Mouse (Mus musculus) kidney, embryonic 16.5 days (tissue): ENCODE results near the gene H2-DMb2. TPM values are rescaled to one million over a fixed set of nuclear protein-coding genes. Genes with fewer than 3 reads are reported as not detected.
A peak's percentile ranks its signal among the peaks of the same experiment; 100 is the strongest.

ENCODE experiments used
- ATAC-seq: fragments of 200-750 bp; cut with Nextera tagmentation; 2 replicates; pipeline ENCODE4 v1.8.0; 2017; ENCODE audit warnings: moderate TSS enrichment; ENCODE audit not compliant: low FRiP score, low TSS enrichment
- H3K27ac ChIP-seq: fragments of 300-500 bp; sonication (generic); 2 replicates; pipeline ENCODE4 v1.5.1; 2014; ENCODE audit warnings: low read length
- H3K27me3 ChIP-seq: fragments of 300-500 bp; sonication (generic); 2 replicates; pipeline ENCODE4 v1.6.1; 2014; ENCODE audit warnings: low read length, control low read depth, mixed read lengths; ENCODE audit not compliant: insufficient read depth
- H3K36me3 ChIP-seq: fragments of 300-500 bp; sonication (generic); 2 replicates; pipeline ENCODE4 v1.6.1; 2014; ENCODE audit warnings: low read length, control low read depth, mixed read lengths; ENCODE audit not compliant: insufficient read depth
- H3K4me1 ChIP-seq: fragments of 300-500 bp; sonication (generic); 2 replicates; pipeline ENCODE4 v1.6.1; 2014; ENCODE audit warnings: low read length, control low read depth, mixed read lengths; ENCODE audit not compliant: insufficient read depth
- H3K4me2 ChIP-seq: fragments of 300-500 bp; sonication (generic); replicated peaks from 2 replicates; pipeline ENCODE4 v1.6.1; 2014; ENCODE audit warnings: low read depth, low read length
- H3K4me3 ChIP-seq: fragments of 300-500 bp; sonication (generic); 2 replicates; pipeline ENCODE4 v1.5.1; 2014; ENCODE audit warnings: mild to moderate bottlenecking, low read length
- H3K9ac ChIP-seq: fragments of 300-500 bp; sonication (generic); replicated peaks from 2 replicates; pipeline ENCODE4 v1.6.1; 2014; ENCODE audit warnings: low read length
- H3K9me3 ChIP-seq: fragments of 300-500 bp; sonication (generic); 2 replicates; pipeline ENCODE4 v1.6.1; 2016; ENCODE audit warnings: low read length, control low read depth
- WGBS: fragments of 180-500 bp; shearing (Covaris S2); extraction: QIAGEN DNeasy Blood & Tissue Kit; methylation state at CpG from one replicate; pipeline ENCODE4 v1.1.7; 2014; 5-methylcytosine and 5-hydroxymethylcytosine counted together
- polyA plus RNA-seq: library from polyadenylated mRNA; unstranded; fragments of >200 nt; fragmentation: Nextera tagmentation; extraction: Ambion mirVana; gene quantifications from 2 replicates; pipeline ENCODE4 v1.2.1, GENCODE M21; 2015

H2-DMb2 gene
- polyA plus RNA-seq, 1 experiment from 2014 or later: 24.5 TPM

DNA sequence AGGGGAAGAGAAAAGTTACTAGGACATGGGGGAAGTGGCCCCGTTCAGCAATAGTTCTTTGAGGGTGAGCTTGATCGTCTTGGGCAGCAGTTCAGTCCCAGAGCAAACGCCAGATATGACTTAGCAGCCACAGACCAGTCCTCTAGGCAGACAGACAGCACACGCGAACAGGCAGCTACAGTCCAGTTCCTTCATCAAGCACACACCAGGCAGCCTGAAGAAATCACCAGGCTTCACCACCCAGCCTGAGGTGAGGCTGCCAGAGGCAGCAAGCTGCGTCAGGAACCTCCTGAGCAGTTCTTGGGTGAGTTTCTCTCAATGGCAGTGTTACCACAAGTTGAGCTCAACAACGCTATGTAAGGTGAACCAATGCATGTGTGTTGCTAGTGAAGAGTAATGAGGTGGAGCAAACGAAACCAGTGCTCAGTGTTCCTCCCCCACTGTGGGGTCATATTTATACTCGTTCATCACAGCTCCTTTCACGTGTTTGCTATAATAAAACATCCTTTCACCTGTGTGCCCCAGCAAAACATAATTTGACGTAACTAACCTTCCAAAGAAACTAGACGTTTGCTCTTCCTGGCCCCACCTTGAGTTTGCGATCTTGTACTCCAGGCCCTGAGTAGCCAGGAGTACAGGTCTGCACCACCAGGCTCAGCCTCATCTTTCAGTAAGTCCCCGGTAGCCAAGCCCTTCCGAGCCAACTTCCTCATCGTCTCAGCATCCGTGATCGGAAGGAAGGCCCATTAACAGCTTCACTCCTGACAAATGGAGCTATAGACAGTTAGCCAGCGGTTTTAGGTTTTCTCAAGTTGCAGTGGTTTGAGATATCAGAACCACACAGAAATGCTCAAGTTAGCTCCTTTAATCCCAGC, 12.8 kb upstream of the H2-DMb2 start:
- no peaks in the 10 kb centered on the region for H3K27me3 ChIP-seq
- WGBS: 45% methylated on average over 19 of the region's 19 CpGs
- no peak overlapping the region for H3K4me3 ChIP-seq
- H3K9ac ChIP-seq: no peak overlapping the region
- H3K4me2 ChIP-seq: no peak overlapping the region
- peaks cover 29% of the 10 kb centered on the region for H3K4me1 ChIP-seq
- ATAC-seq: no peak
- H3K36me3 ChIP-seq: no peaks in the 10 kb centered on the region
- H3K27ac ChIP-seq: no peak overlapping the region
- no peaks in the 10 kb centered on the region for H3K9me3 ChIP-seq

DNA sequence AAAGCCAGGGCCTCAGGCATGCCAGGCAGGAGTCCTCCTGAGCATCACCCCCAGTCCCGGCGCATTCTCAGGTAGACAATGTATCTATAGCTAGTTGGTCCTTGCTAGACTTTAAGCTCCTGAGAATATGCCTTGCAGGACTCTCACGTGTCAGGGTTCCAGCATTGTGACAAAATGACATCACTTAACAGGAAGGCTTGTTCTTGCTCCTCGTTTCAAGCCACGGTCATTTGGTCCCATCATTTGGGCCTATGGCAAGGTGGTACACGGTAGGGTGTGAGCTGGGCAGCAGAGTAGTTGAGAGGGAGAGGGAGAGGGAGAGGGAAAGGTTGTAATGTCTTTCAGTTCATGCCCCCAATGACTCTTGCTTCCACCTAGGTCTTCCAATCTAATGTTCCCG, 11.2 kb upstream of the H2-DMb2 start:
- ATAC-seq: no peak
- Histone ChIP-seq H3K4me2 (no peak overlapping the region), H3K27me3 (0 out of 2 replicates have a peak, but pooled peaks cover 3% of the 10 kb centered on the region), H3K9me3 (no peaks in the 10 kb centered on the region), H3K36me3 (no peaks in the 10 kb centered on the region), H3K4me3 (no peak overlapping the region), H3K9ac (no peak overlapping the region), H3K4me1 (peaks cover 37% of the 10 kb centered on the region), H3K27ac (no peak overlapping the region)
- 82% methylated on average over 7 of the region's 7 CpGs for WGBS

DNA sequence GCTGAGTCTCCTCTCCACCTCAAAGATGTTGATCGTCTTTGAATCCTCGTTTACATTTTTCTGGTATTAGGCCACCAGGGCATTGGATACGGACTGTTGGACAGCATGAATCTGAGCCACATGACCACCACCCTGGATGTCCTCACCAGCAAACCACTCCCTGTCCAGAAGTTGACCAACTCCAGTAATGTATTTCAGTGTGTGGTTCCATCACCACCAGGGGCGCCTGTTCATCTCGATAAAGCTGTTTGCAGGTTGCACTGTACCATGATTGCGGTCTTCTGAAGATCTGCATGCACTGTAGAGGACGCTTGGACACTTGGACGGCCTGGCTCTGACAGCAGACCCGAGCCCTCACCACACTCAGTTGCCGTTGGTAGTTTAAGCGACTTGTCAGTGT, 9.8 kb upstream of the H2-DMb2 start:
- no peaks in the 10 kb centered on the region for H3K9me3 ChIP-seq
- peaks cover 4% of the 10 kb centered on the region for H3K27me3 ChIP-seq
- no peak overlapping the region for H3K4me3 ChIP-seq
- no peak overlapping the region for H3K27ac ChIP-seq
- no peaks in the 10 kb centered on the region for H3K36me3 ChIP-seq
- 76% methylated on average over 11 of the region's 11 CpGs for WGBS
- ATAC-seq: no peak
- H3K9ac ChIP-seq: no peak overlapping the region
- H3K4me2 ChIP-seq: no peak overlapping the region
- peaks cover 23% of the 10 kb centered on the region for H3K4me1 ChIP-seq

DNA sequence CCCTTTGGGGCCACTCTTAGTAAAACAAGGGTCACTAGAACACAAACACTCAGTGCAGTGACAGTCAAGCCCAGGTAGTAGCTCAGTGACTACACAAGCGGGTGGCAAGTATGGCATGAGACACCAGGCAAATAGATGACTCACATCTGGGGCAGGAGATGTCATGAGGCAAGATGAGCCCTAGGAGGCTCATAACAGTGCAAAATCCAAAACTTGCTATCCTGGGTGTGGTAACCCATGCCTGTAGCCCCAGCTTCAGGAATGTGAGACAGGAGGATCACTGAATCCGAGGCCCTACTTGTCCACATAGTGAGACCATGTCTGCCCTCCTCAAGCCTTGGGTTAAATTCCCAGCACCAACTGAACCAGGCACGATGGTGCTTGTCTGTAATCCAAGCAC, 8.7 kb upstream of the H2-DMb2 start:
- Histone ChIP-seq H3K4me1 (peaks cover 18% of the 10 kb centered on the region; the same call in 1 of the 2 replicates), H3K36me3 (no peaks in the 10 kb centered on the region), H3K9ac (no peak overlapping the region), H3K4me3 (no peak overlapping the region), H3K9me3 (no peaks in the 10 kb centered on the region), H3K4me2 (no peak overlapping the region), H3K27ac (no peak overlapping the region), H3K27me3 (peaks cover 13% of the 10 kb centered on the region)
- no peak for ATAC-seq
- WGBS: 80% methylated on average over 3 of the region's 3 CpGs

DNA sequence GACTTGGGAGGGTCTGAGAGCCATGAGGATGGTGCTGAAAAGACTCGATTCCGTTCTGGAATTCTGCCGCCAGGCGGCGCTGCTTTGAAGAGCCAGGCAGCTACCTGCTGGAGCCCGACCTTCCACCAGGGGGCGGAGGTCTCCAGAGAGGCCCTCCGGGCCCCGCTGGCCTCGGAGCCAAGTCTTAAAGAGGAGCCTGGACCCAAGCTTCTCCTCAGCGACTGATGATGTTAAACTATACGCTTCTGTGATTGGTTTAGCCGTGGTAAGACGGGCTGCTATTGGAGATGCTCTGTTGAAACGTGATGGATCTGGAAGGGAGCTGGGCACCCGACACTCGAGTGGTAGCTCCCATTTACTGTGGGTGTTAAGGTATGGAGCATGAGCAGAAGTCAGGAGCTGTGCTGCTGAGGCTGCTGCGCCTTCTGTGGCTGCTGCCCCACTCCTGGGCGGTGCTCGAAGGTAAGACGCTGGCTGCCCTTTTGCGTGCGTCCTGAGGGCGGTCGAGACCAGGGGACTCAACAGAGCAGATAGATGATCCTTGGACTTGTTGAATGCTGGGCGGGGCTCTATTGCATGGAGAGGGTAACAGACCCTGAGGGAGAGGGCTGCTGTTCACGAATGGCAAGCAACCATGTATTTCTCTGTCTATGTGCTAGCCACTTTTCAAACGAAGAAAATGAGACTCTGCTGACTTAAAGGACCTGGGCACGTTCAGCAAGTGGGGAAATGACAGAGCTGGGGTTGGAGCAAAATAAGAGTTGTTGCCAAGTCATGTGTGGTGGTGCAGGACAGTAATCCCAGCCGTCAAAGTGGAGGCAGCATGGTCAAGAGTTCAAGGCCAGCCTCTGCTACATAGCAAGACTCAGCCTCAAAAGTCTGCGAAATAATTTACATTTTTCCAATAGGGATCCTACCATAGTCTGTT, 7.5 kb upstream of the H2-DMb2 start:
- peak overlapping the region; percentile 45 for H3K4me3 ChIP-seq
- H3K9me3 ChIP-seq: no peaks in the 10 kb centered on the region
- no peaks in the 10 kb centered on the region for H3K36me3 ChIP-seq
- peaks cover 23% of the 10 kb centered on the region; the same call in 1 of the 2 replicates for H3K4me1 ChIP-seq
- H3K27me3 ChIP-seq: peaks cover 13% of the 10 kb centered on the region
- ATAC-seq: peak; percentile 98
- 6% methylated on average over 31 of the region's 31 CpGs for WGBS
- 0 out of 2 replicates have a peak overlapping the region, but pooled peaks have one; percentile 28 for H3K27ac ChIP-seq
- peak overlapping the region; percentile 80 for H3K4me2 ChIP-seq
- H3K9ac ChIP-seq: peak overlapping the region; percentile 54

DNA sequence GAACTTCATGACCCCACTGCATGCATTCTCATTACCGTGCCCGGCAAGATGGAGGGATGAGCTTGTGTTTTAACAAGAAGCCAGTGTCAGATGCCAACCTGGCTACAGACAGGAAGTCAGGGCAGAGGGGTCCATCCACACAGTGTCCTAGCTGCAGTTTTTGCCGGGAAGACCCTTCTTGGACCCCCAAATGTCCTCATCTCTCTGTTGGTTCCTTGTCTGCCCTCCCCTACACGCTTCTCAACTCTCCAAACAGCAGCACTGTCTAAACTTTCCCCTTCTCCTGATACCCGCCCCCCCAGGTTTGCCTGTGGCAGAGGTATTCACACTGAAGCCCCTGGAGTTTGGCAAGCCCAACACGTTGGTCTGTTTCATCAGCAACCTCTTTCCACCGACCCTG, 5.5 kb upstream of the H2-DMb2 start:
- Histone ChIP-seq H3K9ac (no peak overlapping the region), H3K27ac (no peak overlapping the region), H3K9me3 (no peaks in the 10 kb centered on the region), H3K4me1 (peaks cover 23% of the 10 kb centered on the region; the same call in 1 of the 2 replicates), H3K4me2 (no peak overlapping the region), H3K4me3 (no peak overlapping the region), H3K36me3 (no peaks in the 10 kb centered on the region), H3K27me3 (peaks cover 18% of the 10 kb centered on the region)
- 70% methylated on average over 7 of the region's 7 CpGs for WGBS
- ATAC-seq: no peak

DNA sequence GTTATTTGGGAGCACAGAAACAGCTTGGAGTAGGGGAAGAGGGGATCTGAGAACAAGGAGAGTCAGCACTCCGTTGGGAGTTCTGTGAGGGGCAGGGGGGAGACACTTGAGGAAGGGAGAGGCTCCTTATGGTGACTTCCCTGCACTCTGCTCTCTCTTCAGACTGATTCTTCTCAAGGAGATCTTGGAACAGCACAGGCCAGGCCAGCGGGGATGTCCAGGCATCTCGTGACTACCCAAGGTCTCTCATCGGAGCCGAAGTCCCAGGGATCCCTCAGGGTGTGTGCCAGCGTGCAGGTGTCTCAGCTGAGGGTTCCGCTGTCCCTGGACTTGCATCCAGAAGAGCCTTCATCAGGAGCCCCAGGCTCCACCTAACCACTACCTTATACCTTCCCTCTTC, 4.5 kb upstream of the H2-DMb2 start:
- WGBS: 80% methylated on average over 7 of the region's 7 CpGs
- H3K9me3 ChIP-seq: no peaks in the 10 kb centered on the region
- H3K36me3 ChIP-seq: no peaks in the 10 kb centered on the region
- no peak overlapping the region for H3K9ac ChIP-seq
- peaks cover 27% of the 10 kb centered on the region; the same call in 1 of the 2 replicates for H3K4me1 ChIP-seq
- H3K27ac ChIP-seq: no peak overlapping the region
- H3K4me2 ChIP-seq: no peak overlapping the region
- no peak overlapping the region for H3K4me3 ChIP-seq
- no peak for ATAC-seq
- peaks cover 18% of the 10 kb centered on the region for H3K27me3 ChIP-seq

DNA sequence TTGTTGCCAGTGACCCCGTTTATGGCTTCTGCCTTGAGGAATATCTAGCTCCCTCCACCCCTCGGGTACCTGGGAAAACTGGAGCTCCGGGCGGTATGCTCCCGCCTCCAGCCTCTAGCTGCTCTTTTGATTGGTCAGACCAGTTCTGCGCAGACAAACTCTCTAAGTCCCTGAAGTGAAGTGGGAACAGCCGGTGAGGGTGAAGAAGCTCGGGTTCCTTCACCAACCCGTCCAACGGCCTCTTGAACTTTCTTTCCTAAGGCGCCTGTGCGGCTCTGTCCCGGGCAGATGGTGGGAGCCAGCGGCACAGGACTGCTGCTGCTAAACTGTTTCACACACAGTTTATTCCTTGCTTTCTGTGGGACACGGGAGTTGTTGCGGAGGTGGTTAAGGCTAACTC, 3.7 kb upstream of the H2-DMb2 start:
- WGBS: 1% methylated on average over 16 of the region's 16 CpGs
- Histone ChIP-seq H3K27ac (no peak overlapping the region), H3K4me3 (peak overlapping the region; percentile 37), H3K27me3 (peaks cover 18% of the 10 kb centered on the region), H3K36me3 (no peaks in the 10 kb centered on the region), H3K4me1 (peaks cover 27% of the 10 kb centered on the region; the same call in 1 of the 2 replicates), H3K9ac (peak overlapping the region; percentile 53), H3K9me3 (no peaks in the 10 kb centered on the region), H3K4me2 (peak overlapping the region; percentile 60)
- ATAC-seq: 0 out of 2 replicates have a peak, but pooled peaks have one; percentile 10

DNA sequence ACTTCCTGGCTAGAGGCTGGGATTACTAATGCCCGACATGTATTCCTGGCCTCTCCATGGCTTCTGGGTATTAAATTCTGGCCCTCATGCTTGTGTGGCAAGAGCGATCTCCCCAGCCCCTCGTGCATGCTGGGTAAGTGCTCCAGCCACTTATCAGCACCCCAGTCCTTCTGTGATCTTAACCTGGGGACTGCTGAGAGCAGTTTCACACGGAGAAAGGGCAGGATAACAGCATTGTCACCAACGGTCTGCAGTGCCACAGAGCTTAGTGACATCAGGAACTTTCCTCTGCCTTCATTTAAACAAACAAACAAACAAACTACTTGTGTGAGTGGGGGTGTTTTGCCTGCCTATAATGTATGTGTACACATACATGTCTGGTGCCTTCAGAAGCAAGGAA, 2.9 kb upstream of the H2-DMb2 start:
- Histone ChIP-seq H3K4me1 (peaks cover 27% of the 10 kb centered on the region; the same call in 1 of the 2 replicates), H3K27ac (no peak overlapping the region)
- 11% methylated on average over 5 of the region's 5 CpGs for WGBS

More for the DNA sequence above, 2.9 kb upstream of the H2-DMb2 start:
- Histone ChIP-seq H3K9ac (no peak overlapping the region), H3K9me3 (no peaks in the 10 kb centered on the region), H3K4me3 (no peak overlapping the region), H3K4me2 (peak overlapping the region; percentile 60; the same call in 1 of the 2 replicates), H3K27me3 (peaks cover 18% of the 10 kb centered on the region), H3K36me3 (no peaks in the 10 kb centered on the region)
- no peak for ATAC-seq
